Mouse (Mus musculus): ENCODE data around the gene Mpst. TPM values are rescaled to one million over a fixed set of nuclear protein-coding genes. Genes with fewer than 3 reads are reported as not detected.

Gene Mpst
- polyA plus RNA-seq (2012; rRNA removed; ENCODE audit: low replicate concordance): 224 and 360 TPM in 2 replicates

GRCm38 (mm10) chr15:78406293-78406934, at the start of gene Mpst:
TSS of gene Mpst (plus strand) at chr15:78406416.

GRCm38 (mm10) chr15:78395478-78395962, 10.7 kb upstream of the Mpst start, which contains the start of gene Tex33:
TSS of gene Tex33 (minus strand) at chr15:78395912.

GRCm38 (mm10) chr15:78405517-78406211, 552 bp upstream of the Mpst start, which contains the start of gene Tst:
TSS of gene Tst (minus strand) at chr15:78405907.

GRCm38 (mm10) chr15:78428391-78429138, 22.3 kb downstream of the Mpst start, which contains the start of gene Kctd17:
TSS of gene Kctd17 (plus strand) at chr15:78428564.

Other genes with a start within 250 kb of the Mpst start
- gene Ift27, start 232.3 kb upstream of the Mpst start, polyA plus RNA-seq (2012; rRNA removed; ENCODE audit: low replicate concordance): 45.2 and 65.7 TPM in 2 replicates
- 0.19 and 1,004 TPM in 2 replicates for gene Pvalb, start 200.0 kb upstream of the Mpst start, polyA plus RNA-seq (2012; rRNA removed; ENCODE audit: low replicate concordance)
- 31.1 and 41.5 TPM in 2 replicates for gene Ncf4, start 161.6 kb upstream of the Mpst start, polyA plus RNA-seq (2012; rRNA removed; ENCODE audit: low replicate concordance)
- 55.3 and 56.9 TPM in 2 replicates for gene Csf2rb2, start 100.7 kb upstream of the Mpst start, polyA plus RNA-seq (2012; rRNA removed; ENCODE audit: low replicate concordance)
- gene Csf2rb, start 80.7 kb upstream of the Mpst start, polyA plus RNA-seq (2012; rRNA removed; ENCODE audit: low replicate concordance): 74.1 and 78.6 TPM in 2 replicates
- not detected in 2 replicates for gene Tex33, start 10.5 kb upstream of the Mpst start, polyA plus RNA-seq (2012; rRNA removed; ENCODE audit: low replicate concordance)
- gene Tst, start 509 bp upstream of the Mpst start, polyA plus RNA-seq (2012; rRNA removed; ENCODE audit: low replicate concordance): 116 and 135 TPM in 2 replicates
- gene Kctd17, start 22.1 kb downstream of the Mpst start, polyA plus RNA-seq (2012; rRNA removed; ENCODE audit: low replicate concordance): 221 and 397 TPM in 2 replicates
- gene Tmprss6, start 62.2 kb downstream of the Mpst start, polyA plus RNA-seq (2012; rRNA removed; ENCODE audit: low replicate concordance): 1.8 and 3.1 TPM in 2 replicates
- gene Il2rb, start 88.9 kb downstream of the Mpst start, polyA plus RNA-seq (2012; rRNA removed; ENCODE audit: low replicate concordance): 34.7 and 55.9 TPM in 2 replicates
- 62.0 and 80.0 TPM in 2 replicates for gene C1qtnf6, start 125.0 kb downstream of the Mpst start, polyA plus RNA-seq (2012; rRNA removed; ENCODE audit: low replicate concordance)
- 0.05 TPM in 1 of 2 replicates, not detected in the other for gene Sstr3, start 138.3 kb downstream of the Mpst start, polyA plus RNA-seq (2012; rRNA removed; ENCODE audit: low replicate concordance)
- 365 and 836 TPM in 2 replicates for gene Rac2, start 166.4 kb downstream of the Mpst start, polyA plus RNA-seq (2012; rRNA removed; ENCODE audit: low replicate concordance)
- gene Cyth4, start 190.6 kb downstream of the Mpst start, polyA plus RNA-seq (2012; rRNA removed; ENCODE audit: low replicate concordance): 90.5 and 121 TPM in 2 replicates